Mouse (Mus musculus) limb, embryonic 11.5 days (tissue): Measurements from ENCODE around the gene Nfkbil1. TPM values are rescaled to one million over a fixed set of nuclear protein-coding genes. Genes with fewer than 3 reads are reported as not detected.

ENCODE experiments used
- ATAC-seq: fragments of 200-750 bp; cut with Nextera tagmentation; 2 replicates; pipeline ENCODE4 v1.8.0; 2017; ENCODE audit warnings: low read depth; ENCODE audit not compliant: insufficient number of reproducible peaks, low FRiP score, low TSS enrichment
- DNase-seq: peaks from one replicate; pipeline ENCODE4 v3.0.0-alpha.2; 2015; ENCODE audit warnings: low spot score
- H3K27ac ChIP-seq: fragments of 300-500 bp; sonication (generic); replicated peaks from 2 replicates; pipeline ENCODE4 v1.5.1; 2014; ENCODE audit warnings: low read depth, mild to moderate bottlenecking, low read length
- H3K27me3 ChIP-seq: fragments of 300-500 bp; sonication (generic); 2 replicates; pipeline ENCODE4 v1.6.1; 2014; ENCODE audit warnings: mild to moderate bottlenecking, low read length, mixed read lengths; ENCODE audit not compliant: control insufficient read depth, insufficient read depth
- H3K36me3 ChIP-seq: fragments of 300-500 bp; sonication (generic); 2 replicates; pipeline ENCODE4 v1.6.1; 2014; ENCODE audit warnings: mild to moderate bottlenecking, low read length, moderate library complexity, mixed read lengths; ENCODE audit not compliant: control insufficient read depth, insufficient read depth
- H3K4me1 ChIP-seq: fragments of 300-500 bp; sonication (generic); 2 replicates; pipeline ENCODE4 v1.6.1; 2014; ENCODE audit warnings: low read length, mixed read lengths; ENCODE audit not compliant: control insufficient read depth, insufficient read depth
- H3K4me2 ChIP-seq: fragments of 300-500 bp; sonication (generic); 2 replicates; pipeline ENCODE4 v1.6.1; 2014; ENCODE audit warnings: low read depth, mild to moderate bottlenecking, moderate library complexity; ENCODE audit not compliant: severe bottlenecking
- H3K4me3 ChIP-seq: fragments of 300-500 bp; sonication (generic); 2 replicates; pipeline ENCODE4 v1.5.1; 2014; ENCODE audit warnings: low read depth, low read length
- H3K9ac ChIP-seq: fragments of 300-500 bp; sonication (generic); 2 replicates; pipeline ENCODE4 v1.6.1; 2014; ENCODE audit warnings: mild to moderate bottlenecking, low read length
- H3K9me3 ChIP-seq: fragments of 300-500 bp; sonication (generic); 2 replicates; pipeline ENCODE4 v1.6.1; 2016; ENCODE audit warnings: low read length; ENCODE audit not compliant: control insufficient read depth
- WGBS: fragments of 180-500 bp; shearing (Covaris S2); extraction: QIAGEN DNeasy Blood & Tissue Kit; methylation state at CpG from one replicate; pipeline ENCODE4 v1.1.7; 2014; 5-methylcytosine and 5-hydroxymethylcytosine counted together
- polyA plus RNA-seq: library from polyadenylated mRNA; unstranded; fragments of >200 nt; fragmentation: Nextera tagmentation; extraction: Ambion mirVana; gene quantifications from 2 replicates; pipeline ENCODE4 v1.2.1, GENCODE M21; 2014

Gene Nfkbil1
- polyA plus RNA-seq, 1 experiment from 2014 or later = 4.0 TPM

GRCm38 (mm10) chr17:35224641-35225040 is 11.0 kb downstream of the Nfkbil1 start:
- no peak for ATAC-seq
- 95% methylated on average over 4 of the region's 4 CpGs for WGBS
- Histone ChIP-seq H3K27me3 (no peaks in the 10 kb centered on the region), H3K36me3 (peaks cover 14% of the 10 kb centered on the region), H3K4me2 (no peak overlapping the region), H3K27ac (no peak overlapping the region), H3K9me3 (no peaks in the 10 kb centered on the region), H3K9ac (no peak overlapping the region), H3K4me1 (no peaks in the 10 kb centered on the region), H3K4me3 (no peak overlapping the region)
- no peak for DNase-seq

- 86% methylated on average over 6 of the region's 6 CpGs for WGBS
- H3K4me2 ChIP-seq = no peak overlapping the region
- no peaks in the 10 kb centered on the region for H3K27me3 ChIP-seq
- H3K4me1 ChIP-seq = no peaks in the 10 kb centered on the region
- H3K36me3 ChIP-seq = peaks cover 7% of the 10 kb centered on the region
- no peaks in the 10 kb centered on the region for H3K9me3 ChIP-seq
- H3K4me3 ChIP-seq = no peak overlapping the region
- DNase-seq = no peak
- no peak for ATAC-seq
- peak overlapping the region; percentile 4; the same call in 1 of the 2 replicates for H3K9ac ChIP-seq
- H3K27ac ChIP-seq = no peak overlapping the region
Observed at GRCm38 (mm10) chr17:35222299-35222698, 13.3 kb downstream of the Nfkbil1 start.

- no peak within 1 kb of the TSS for H3K9ac ChIP-seq
- H3K27me3 ChIP-seq = no peaks in the 10 kb centered on the region
- 83% methylated on average over 28 of the region's 28 CpGs for WGBS
- peaks cover 6% of the 10 kb centered on the region for H3K36me3 ChIP-seq
- H3K9me3 ChIP-seq = no peaks in the 10 kb centered on the region
- H3K4me2 ChIP-seq = no peak within 1 kb of the TSS
- no peak within 1 kb of the TSS for H3K27ac ChIP-seq
- no peaks in the 10 kb centered on the region for H3K4me1 ChIP-seq
- ATAC-seq (no peak), DNase-seq (no peak)
- H3K4me3 ChIP-seq = no peak within 1 kb of the TSS
Observed at GRCm38 (mm10) chr17:35220156-35220952, 15.2 kb downstream of the Nfkbil1 start, which contains the start of gene Gm16181. Gm16181 (plus strand) TSS chr17:35220834.

GRCm38 (mm10) chr17:35219601-35220041 is 16.0 kb downstream of the Nfkbil1 start:
- Histone ChIP-seq H3K36me3 (peaks cover 3% of the 10 kb centered on the region; the same call in 1 of the 2 replicates), H3K9ac (no peak overlapping the region), H3K9me3 (no peaks in the 10 kb centered on the region), H3K4me1 (no peaks in the 10 kb centered on the region), H3K27me3 (no peaks in the 10 kb centered on the region), H3K4me2 (no peak overlapping the region), H3K27ac (no peak overlapping the region), H3K4me3 (no peak overlapping the region)
- 91% methylated on average over 6 of the region's 6 CpGs for WGBS
- ATAC-seq = no peak
- DNase-seq = no peak

- Histone ChIP-seq H3K9ac (no peak overlapping the region), H3K36me3 (peaks cover 3% of the 10 kb centered on the region; the same call in 1 of the 2 replicates), H3K9me3 (no peaks in the 10 kb centered on the region), H3K4me3 (no peak overlapping the region), H3K4me2 (no peak overlapping the region), H3K4me1 (no peaks in the 10 kb centered on the region), H3K27ac (no peak overlapping the region), H3K27me3 (no peaks in the 10 kb centered on the region)
- ATAC-seq (no peak), DNase-seq (no peak)
- 84% methylated on average over 18 of the region's 18 CpGs for WGBS
Observed at GRCm38 (mm10) chr17:35218516-35219193, 16.9 kb downstream of the Nfkbil1 start.

GRCm38 (mm10) chr17:35213071-35213470 is 22.5 kb downstream of the Nfkbil1 start:
- ATAC-seq (no peak), DNase-seq (no peak)
- Histone ChIP-seq H3K9ac (no peak overlapping the region), H3K9me3 (no peaks in the 10 kb centered on the region), H3K36me3 (no peaks in the 10 kb centered on the region), H3K4me1 (no peaks in the 10 kb centered on the region), H3K27ac (no peak overlapping the region), H3K4me3 (no peak overlapping the region), H3K27me3 (no peaks in the 10 kb centered on the region), H3K4me2 (no peak overlapping the region)
- 92% methylated on average over 5 of the region's 5 CpGs for WGBS

- no peak for ATAC-seq
- WGBS = 71% methylated on average over 3 of the region's 3 CpGs
Observed at GRCm38 (mm10) chr17:35210593-35210992, 25.0 kb downstream of the Nfkbil1 start.

GRCm38 (mm10) chr17:35209785-35210535 is 25.6 kb downstream of the Nfkbil1 start:
- ATAC-seq (no peak), DNase-seq (no peak)
- H3K27ac ChIP-seq = no peak overlapping the region
- no peaks in the 10 kb centered on the region for H3K9me3 ChIP-seq
- H3K9ac ChIP-seq = no peak overlapping the region
- 82% methylated on average over 12 of the region's 12 CpGs for WGBS
- H3K36me3 ChIP-seq = no peaks in the 10 kb centered on the region
- H3K4me2 ChIP-seq = no peak overlapping the region
- no peak overlapping the region for H3K4me3 ChIP-seq
- peaks cover 4% of the 10 kb centered on the region; the same call in 1 of the 2 replicates for H3K27me3 ChIP-seq
- no peaks in the 10 kb centered on the region for H3K4me1 ChIP-seq

More at GRCm38 (mm10) chr17:35210593-35210992, 25.0 kb downstream of the Nfkbil1 start:
- H3K9ac ChIP-seq = no peak overlapping the region
- H3K4me3 ChIP-seq = no peak overlapping the region
- H3K4me2 ChIP-seq = no peak overlapping the region
- no peak for DNase-seq
- no peaks in the 10 kb centered on the region for H3K27me3 ChIP-seq
- no peaks in the 10 kb centered on the region for H3K36me3 ChIP-seq
- no peak overlapping the region for H3K27ac ChIP-seq
- H3K9me3 ChIP-seq = no peaks in the 10 kb centered on the region
- no peaks in the 10 kb centered on the region for H3K4me1 ChIP-seq
